Mouse (Mus musculus): ENCODE data around the gene Olfr569. TPM values are rescaled to one million over a fixed set of nuclear protein-coding genes. Genes with fewer than 3 reads are reported as not detected.

Gene Olfr569
- not detected in 2 replicates for polyA plus RNA-seq (2015; fragmentation: Nextera tagmentation; extraction: Ambion mirVana)

DNA sequence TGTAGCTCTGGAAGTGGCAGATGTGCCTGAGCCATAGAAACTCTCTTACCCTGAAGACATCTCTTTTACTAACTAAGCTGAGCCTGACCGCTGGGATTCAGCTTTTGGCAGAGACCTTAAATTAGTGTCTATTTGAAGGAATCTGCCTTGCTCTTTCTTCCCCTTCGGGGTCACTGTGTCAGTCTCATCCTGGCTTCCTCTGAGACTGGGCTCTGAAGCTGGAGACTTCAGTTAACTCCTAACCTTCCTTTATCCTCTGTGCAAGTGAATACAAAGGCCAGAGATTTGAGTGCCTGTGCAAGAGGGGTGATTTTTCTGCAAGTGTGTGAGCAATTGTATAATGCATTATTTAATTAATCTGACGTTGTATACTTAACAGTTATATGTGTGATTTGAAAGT is at the start of gene Olfr569:
Gene Olfr569 (minus strand): TSS at position 101 of the 400 bp plus-strand sequence.
- no peak within 1 kb of the TSS for H3K4me2 ChIP-seq (replicated peaks; ENCODE audit: low read depth, low read length)
- H3K36me3 ChIP-seq (ENCODE audit: insufficient read depth, low read length), result no peaks in the 10 kb centered on the region
- no peaks in the 10 kb centered on the region for H3K4me1 ChIP-seq (ENCODE audit: insufficient read depth, low read length)
- H3K27ac ChIP-seq (ENCODE audit: low read length), result no peak within 1 kb of the TSS
- no peaks in the 10 kb centered on the region for H3K27me3 ChIP-seq (ENCODE audit: insufficient read depth, low read length)
- WGBS, result 63% methylated on average over 3 of the region's 3 CpGs
- H3K9ac ChIP-seq (replicated peaks; ENCODE audit: low read length), result no peak within 1 kb of the TSS
- no peak within 1 kb of the TSS for H3K4me3 ChIP-seq (ENCODE audit: low read length)
- no peaks in the 10 kb centered on the region for H3K9me3 ChIP-seq (ENCODE audit: low read length)
- no peak for ATAC-seq (ENCODE audit: low FRiP score, low TSS enrichment)

GRCm38 (mm10) chr7:102927105-102927504 is 36.4 kb upstream of the Olfr569 start:
- no peak for ATAC-seq (ENCODE audit: low FRiP score, low TSS enrichment)
- Histone ChIP-seq H3K9me3 (ENCODE audit: low read length) (no peaks in the 10 kb centered on the region), H3K27ac (ENCODE audit: low read length) (no peak overlapping the region), H3K4me1 (ENCODE audit: insufficient read depth, low read length) (no peaks in the 10 kb centered on the region), H3K36me3 (ENCODE audit: insufficient read depth, low read length) (no peaks in the 10 kb centered on the region), H3K4me3 (ENCODE audit: low read length) (no peak overlapping the region), H3K27me3 (ENCODE audit: insufficient read depth, low read length) (no peaks in the 10 kb centered on the region), H3K9ac (replicated peaks; ENCODE audit: low read length) (no peak overlapping the region), H3K4me2 (replicated peaks; ENCODE audit: low read depth, low read length) (no peak overlapping the region)
- WGBS, result 61% methylated on average over 3 of the region's 3 CpGs

DNA sequence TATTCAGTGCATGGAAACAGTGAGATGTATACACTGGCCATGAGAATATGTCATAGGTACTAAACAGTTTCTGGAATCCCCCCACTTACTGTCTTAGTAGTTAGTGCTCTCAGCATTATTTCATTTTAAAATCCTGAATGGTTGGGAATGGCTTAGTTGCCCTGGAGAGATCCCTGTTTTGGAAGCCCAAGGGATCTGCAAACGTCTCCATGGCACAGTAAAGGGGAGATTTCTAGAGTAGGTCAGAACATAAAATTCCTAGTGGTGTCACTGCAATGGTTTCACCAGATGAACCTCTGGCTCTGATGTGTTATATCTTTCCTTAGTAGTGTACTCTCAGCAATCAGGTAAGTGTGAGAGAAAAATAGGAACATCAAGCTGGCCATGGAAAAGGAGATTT is 33.4 kb upstream of the Olfr569 start, which contains the start of gene Olfr572:
Gene Olfr572 (plus strand): TSS at position 301 of the 400 bp plus-strand sequence.
- ATAC-seq (ENCODE audit: low FRiP score, low TSS enrichment), result no peak
- WGBS, result 48% methylated on average over 1 of the region's 1 CpGs

GRCm38 (mm10) chr7:102919632-102920031 is 28.9 kb upstream of the Olfr569 start:
- Histone ChIP-seq H3K9me3 (ENCODE audit: low read length) (no peaks in the 10 kb centered on the region), H3K27me3 (ENCODE audit: insufficient read depth, low read length) (no peaks in the 10 kb centered on the region), H3K4me1 (ENCODE audit: insufficient read depth, low read length) (no peaks in the 10 kb centered on the region), H3K36me3 (ENCODE audit: insufficient read depth, low read length) (no peaks in the 10 kb centered on the region), H3K27ac (ENCODE audit: low read length) (no peak overlapping the region), H3K4me3 (ENCODE audit: low read length) (no peak overlapping the region), H3K4me2 (replicated peaks; ENCODE audit: low read depth, low read length) (no peak overlapping the region), H3K9ac (replicated peaks; ENCODE audit: low read length) (no peak overlapping the region)
- peak; percentile 31; the same call in 1 of the 2 replicates for ATAC-seq (ENCODE audit: low FRiP score, low TSS enrichment)
- WGBS, result 8% methylated on average over 1 of the region's 1 CpGs

More for the DNA sequence above, 33.4 kb upstream of the Olfr569 start, which contains the start of gene Olfr572:
- H3K9ac ChIP-seq (replicated peaks; ENCODE audit: low read length), result no peak within 1 kb of the TSS
- no peaks in the 10 kb centered on the region for H3K27me3 ChIP-seq (ENCODE audit: insufficient read depth, low read length)
- H3K4me1 ChIP-seq (ENCODE audit: insufficient read depth, low read length), result no peaks in the 10 kb centered on the region
- H3K4me3 ChIP-seq (ENCODE audit: low read length), result no peak within 1 kb of the TSS
- no peak within 1 kb of the TSS for H3K4me2 ChIP-seq (replicated peaks; ENCODE audit: low read depth, low read length)
- no peaks in the 10 kb centered on the region for H3K9me3 ChIP-seq (ENCODE audit: low read length)
- H3K36me3 ChIP-seq (ENCODE audit: insufficient read depth, low read length), result no peaks in the 10 kb centered on the region
- H3K27ac ChIP-seq (ENCODE audit: low read length), result no peak within 1 kb of the TSS

- Histone ChIP-seq H3K4me2 (replicated peaks; ENCODE audit: low read depth, low read length) (no peak within 1 kb of the TSS), H3K4me1 (ENCODE audit: insufficient read depth, low read length) (no peaks in the 10 kb centered on the region), H3K36me3 (ENCODE audit: insufficient read depth, low read length) (no peaks in the 10 kb centered on the region), H3K4me3 (ENCODE audit: low read length) (no peak within 1 kb of the TSS), H3K9me3 (ENCODE audit: low read length) (no peaks in the 10 kb centered on the region), H3K27me3 (ENCODE audit: insufficient read depth, low read length) (no peaks in the 10 kb centered on the region), H3K9ac (replicated peaks; ENCODE audit: low read length) (no peak within 1 kb of the TSS), H3K27ac (ENCODE audit: low read length) (no peak within 1 kb of the TSS)
- no peak for ATAC-seq (ENCODE audit: low FRiP score, low TSS enrichment)
- WGBS, result 61% methylated on average over 4 of the region's 4 CpGs
These were observed 26.6 kb upstream of the Olfr569 start, which contains the start of gene Olfr571 for GRCm38 (mm10) chr7:102917032-102917875. TSS of gene Olfr571 (minus strand) at chr7:102917536.

GRCm38 (mm10) chr7:102916405-102916804 is 25.7 kb upstream of the Olfr569 start:
- ATAC-seq (ENCODE audit: low FRiP score, low TSS enrichment), result no peak
- WGBS, result 60% methylated on average over 5 of the region's 5 CpGs
- H3K4me3 ChIP-seq (ENCODE audit: low read length), result no peak overlapping the region
- no peak overlapping the region for H3K27ac ChIP-seq (ENCODE audit: low read length)
- no peak overlapping the region for H3K4me2 ChIP-seq (replicated peaks; ENCODE audit: low read depth, low read length)
- H3K36me3 ChIP-seq (ENCODE audit: insufficient read depth, low read length), result no peaks in the 10 kb centered on the region
- H3K9ac ChIP-seq (replicated peaks; ENCODE audit: low read length), result no peak overlapping the region
- no peaks in the 10 kb centered on the region for H3K9me3 ChIP-seq (ENCODE audit: low read length)
- no peaks in the 10 kb centered on the region for H3K27me3 ChIP-seq (ENCODE audit: insufficient read depth, low read length)
- H3K4me1 ChIP-seq (ENCODE audit: insufficient read depth, low read length), result no peaks in the 10 kb centered on the region

DNA sequence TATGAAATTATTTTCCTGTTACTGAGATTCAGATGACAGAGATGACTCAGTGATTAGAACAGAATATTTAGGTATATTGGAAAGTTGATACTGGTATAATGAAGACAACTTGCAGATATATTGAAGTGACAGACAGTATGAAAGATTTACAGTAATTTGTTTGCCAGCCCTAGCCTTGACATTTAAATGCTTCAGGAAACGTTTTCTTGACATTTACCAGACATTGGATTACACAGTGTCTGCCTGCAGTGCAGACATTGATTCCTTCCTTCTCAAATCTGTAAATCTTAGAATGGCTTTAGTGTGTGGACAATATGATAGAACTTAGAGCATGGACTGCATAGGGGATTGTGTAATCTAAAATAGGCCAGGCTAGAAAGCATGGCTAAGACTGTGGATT is 24.6 kb upstream of the Olfr569 start:
- H3K4me3 ChIP-seq (ENCODE audit: low read length), result no peak overlapping the region
- 26% methylated on average over 1 of the region's 1 CpGs for WGBS
- no peaks in the 10 kb centered on the region for H3K36me3 ChIP-seq (ENCODE audit: insufficient read depth, low read length)
- H3K4me1 ChIP-seq (ENCODE audit: insufficient read depth, low read length), result no peaks in the 10 kb centered on the region
- H3K9ac ChIP-seq (replicated peaks; ENCODE audit: low read length), result no peak overlapping the region
- H3K9me3 ChIP-seq (ENCODE audit: low read length), result no peaks in the 10 kb centered on the region
- H3K27me3 ChIP-seq (ENCODE audit: insufficient read depth, low read length), result no peaks in the 10 kb centered on the region
- H3K4me2 ChIP-seq (replicated peaks; ENCODE audit: low read depth, low read length), result no peak overlapping the region
- H3K27ac ChIP-seq (ENCODE audit: low read length), result no peak overlapping the region
- no peak for ATAC-seq (ENCODE audit: low FRiP score, low TSS enrichment)

GRCm38 (mm10) chr7:102876822-102877221 is 13.9 kb downstream of the Olfr569 start, which contains the start of gene Olfr568:
TSS of gene Olfr568 (plus strand) at chr7:102877122.
- Histone ChIP-seq H3K9ac (replicated peaks; ENCODE audit: low read length) (no peak within 1 kb of the TSS), H3K4me3 (ENCODE audit: low read length) (no peak within 1 kb of the TSS), H3K27ac (ENCODE audit: low read length) (no peak within 1 kb of the TSS), H3K4me2 (replicated peaks; ENCODE audit: low read depth, low read length) (no peak within 1 kb of the TSS), H3K9me3 (ENCODE audit: low read length) (no peaks in the 10 kb centered on the region), H3K4me1 (ENCODE audit: insufficient read depth, low read length) (no peaks in the 10 kb centered on the region), H3K36me3 (ENCODE audit: insufficient read depth, low read length) (no peaks in the 10 kb centered on the region), H3K27me3 (ENCODE audit: insufficient read depth, low read length) (no peaks in the 10 kb centered on the region)
- no peak for ATAC-seq (ENCODE audit: low FRiP score, low TSS enrichment)

DNA sequence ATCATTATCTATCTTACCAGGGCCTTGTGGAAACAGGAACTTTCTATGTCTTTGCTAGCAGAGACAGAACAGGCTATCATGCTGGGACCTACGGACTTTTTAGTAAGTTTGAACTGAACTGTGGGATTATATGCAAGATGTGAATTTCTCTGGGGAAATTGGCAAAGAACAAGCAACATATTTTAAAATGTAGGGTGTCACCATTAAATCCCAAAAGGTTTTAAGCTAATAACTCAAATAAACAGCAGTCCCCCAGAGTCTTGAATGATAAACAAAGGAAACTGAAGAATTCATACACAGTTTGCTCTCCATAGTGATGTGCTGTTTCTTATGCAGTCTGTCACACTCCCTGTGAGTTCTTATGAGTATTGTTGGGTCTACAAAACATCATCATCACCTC is 32.0 kb downstream of the Olfr569 start, which contains the start of gene Olfr566:
Gene Olfr566 (minus strand): TSS at position 101 of the 400 bp plus-strand sequence.
- no peaks in the 10 kb centered on the region for H3K9me3 ChIP-seq (ENCODE audit: low read length)
- H3K9ac ChIP-seq (replicated peaks; ENCODE audit: low read length), result no peak within 1 kb of the TSS
- H3K4me3 ChIP-seq (ENCODE audit: low read length), result no peak within 1 kb of the TSS
- H3K27ac ChIP-seq (ENCODE audit: low read length), result no peak within 1 kb of the TSS
- no peaks in the 10 kb centered on the region for H3K36me3 ChIP-seq (ENCODE audit: insufficient read depth, low read length)
- WGBS, result 82% methylated on average over 1 of the region's 1 CpGs
- no peaks in the 10 kb centered on the region for H3K4me1 ChIP-seq (ENCODE audit: insufficient read depth, low read length)
- no peak for ATAC-seq (ENCODE audit: low FRiP score, low TSS enrichment)
- H3K4me2 ChIP-seq (replicated peaks; ENCODE audit: low read depth, low read length), result no peak within 1 kb of the TSS
- H3K27me3 ChIP-seq (ENCODE audit: insufficient read depth, low read length), result no peaks in the 10 kb centered on the region

GRCm38 (mm10) chr7:102855807-102856206 is 34.9 kb downstream of the Olfr569 start:
- no peak overlapping the region for H3K27ac ChIP-seq (ENCODE audit: low read length)
- H3K4me2 ChIP-seq (replicated peaks; ENCODE audit: low read depth, low read length), result no peak overlapping the region
- no peak overlapping the region for H3K9ac ChIP-seq (replicated peaks; ENCODE audit: low read length)
- H3K27me3 ChIP-seq (ENCODE audit: insufficient read depth, low read length), result no peaks in the 10 kb centered on the region
- no peak for ATAC-seq (ENCODE audit: low FRiP score, low TSS enrichment)
- no peak overlapping the region for H3K4me3 ChIP-seq (ENCODE audit: low read length)
- no peaks in the 10 kb centered on the region for H3K36me3 ChIP-seq (ENCODE audit: insufficient read depth, low read length)
- H3K4me1 ChIP-seq (ENCODE audit: insufficient read depth, low read length), result no peaks in the 10 kb centered on the region
- no peaks in the 10 kb centered on the region for H3K9me3 ChIP-seq (ENCODE audit: low read length)

Data from kidney, embryonic 16.5 days (tissue).